Mouse (Mus musculus): Measurements from ENCODE around the gene Hadh.
A peak's percentile ranks its signal among the peaks of the same experiment; 100 is the strongest.

Gene Hadh

GRCm38 (mm10) chr3:131214841-131215240 lies 57.1 kb downstream of the Hadh start:
- DNase-seq, result peak; percentile 84 to 86

DNA sequence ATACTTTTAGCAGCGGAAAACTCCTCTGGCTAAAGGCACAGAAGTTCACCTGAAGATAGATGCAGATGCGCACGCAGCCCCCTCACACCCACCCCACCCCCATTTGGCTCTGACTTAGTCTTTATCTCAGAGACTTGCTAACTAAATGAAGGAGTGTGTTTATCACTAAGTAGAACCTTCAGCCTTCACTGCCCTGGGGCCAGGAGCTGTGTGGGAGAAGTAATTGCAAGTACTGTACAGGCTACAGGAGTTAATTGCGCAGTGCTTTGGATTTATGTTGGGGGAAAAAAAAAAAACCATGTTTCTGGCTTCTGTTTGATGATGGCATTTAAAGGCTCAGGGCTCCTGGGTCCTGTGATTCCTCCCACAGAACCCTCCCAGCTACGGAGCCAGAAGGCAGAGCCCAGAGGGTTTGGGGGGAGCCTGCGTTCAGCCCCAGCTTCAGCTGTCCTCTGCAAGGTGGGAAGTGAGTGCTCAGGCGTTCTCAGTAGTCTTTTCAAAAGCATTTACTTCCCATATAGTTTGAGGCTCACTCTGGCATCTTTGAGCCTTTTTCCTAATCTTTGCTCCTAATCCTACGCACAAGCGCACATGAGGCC lies 57.7 kb downstream of the Hadh start:
- DNase-seq, result no peak

- peak; percentile 37 to 39 for DNase-seq
These were observed 59.7 kb downstream of the Hadh start for GRCm38 (mm10) chr3:131212200-131212599.

DNA sequence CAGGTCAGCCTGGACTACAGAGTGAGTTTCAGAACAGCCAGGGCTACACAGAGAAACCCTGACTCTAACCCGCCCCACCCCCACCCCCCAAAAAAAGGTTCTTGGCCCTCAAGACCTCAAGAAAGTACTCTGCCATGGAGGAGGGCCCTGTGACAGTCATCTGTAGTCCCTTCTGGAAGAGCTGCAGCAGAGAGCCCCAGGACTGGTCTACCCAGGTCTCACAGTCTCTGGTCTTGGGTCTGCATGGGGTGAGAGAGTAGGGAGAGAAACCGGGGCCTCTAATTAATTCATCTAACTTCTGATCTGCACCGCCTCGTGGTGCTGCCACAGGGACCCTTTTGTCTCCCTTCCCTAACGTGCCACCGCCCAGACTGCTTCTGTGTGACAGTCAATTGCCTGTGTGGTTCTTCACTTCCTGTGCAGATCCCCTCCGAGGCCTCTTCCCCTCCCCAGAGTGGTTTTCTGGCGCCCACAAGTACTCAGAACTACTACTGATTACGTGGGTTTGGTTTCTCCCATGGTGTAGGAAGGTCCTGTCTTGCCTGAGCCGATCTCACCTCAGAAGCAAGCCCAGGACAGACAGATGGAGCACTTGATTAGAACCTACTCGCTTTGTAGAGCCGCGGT lies 63.5 kb downstream of the Hadh start:
- DNase-seq, result peak; percentile 59 to 62

- DNase-seq, result peak in 1 of 2 experiments; percentile 7
These were observed 64.1 kb downstream of the Hadh start for GRCm38 (mm10) chr3:131207846-131208245.

GRCm38 (mm10) chr3:131202311-131202710 lies 69.6 kb downstream of the Hadh start:
- no peak for DNase-seq

DNA sequence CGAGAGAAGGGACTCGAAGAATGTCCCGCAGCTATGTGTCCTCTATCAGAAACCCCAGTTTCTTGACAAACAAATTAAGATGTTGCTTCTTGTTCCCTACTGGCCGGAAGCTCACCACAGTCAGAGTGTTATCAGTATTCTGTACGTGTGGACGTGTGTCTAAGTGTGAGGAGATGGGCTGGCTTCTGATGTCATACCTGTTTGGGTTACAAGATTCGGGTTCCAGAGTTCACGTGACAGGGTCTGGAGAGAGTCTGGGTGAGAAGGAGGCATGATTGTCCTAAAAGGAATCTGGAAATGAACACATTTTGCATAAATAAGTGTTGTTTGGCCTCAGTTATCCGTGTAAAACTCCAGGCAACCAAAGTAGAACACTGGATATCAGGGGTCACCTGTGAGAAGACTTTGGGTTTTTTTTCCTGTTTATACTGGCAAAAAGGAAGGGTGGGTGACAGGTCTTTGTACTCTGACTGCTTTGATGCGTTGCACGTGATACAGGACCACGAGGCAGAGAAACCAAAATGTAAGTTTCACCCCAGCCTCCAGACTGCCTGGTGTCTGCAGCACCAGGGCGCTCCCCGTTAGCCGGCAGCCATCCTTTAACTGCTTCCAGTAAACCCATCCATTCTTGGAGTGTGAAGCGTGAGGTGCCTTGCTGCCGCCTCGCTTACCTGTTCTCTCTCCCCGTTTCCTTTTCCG lies 72.2 kb downstream of the Hadh start:
- DNase-seq, result no peak

- DNase-seq, result no peak
These were observed 72.9 kb downstream of the Hadh start for GRCm38 (mm10) chr3:131198991-131199390.

DNA sequence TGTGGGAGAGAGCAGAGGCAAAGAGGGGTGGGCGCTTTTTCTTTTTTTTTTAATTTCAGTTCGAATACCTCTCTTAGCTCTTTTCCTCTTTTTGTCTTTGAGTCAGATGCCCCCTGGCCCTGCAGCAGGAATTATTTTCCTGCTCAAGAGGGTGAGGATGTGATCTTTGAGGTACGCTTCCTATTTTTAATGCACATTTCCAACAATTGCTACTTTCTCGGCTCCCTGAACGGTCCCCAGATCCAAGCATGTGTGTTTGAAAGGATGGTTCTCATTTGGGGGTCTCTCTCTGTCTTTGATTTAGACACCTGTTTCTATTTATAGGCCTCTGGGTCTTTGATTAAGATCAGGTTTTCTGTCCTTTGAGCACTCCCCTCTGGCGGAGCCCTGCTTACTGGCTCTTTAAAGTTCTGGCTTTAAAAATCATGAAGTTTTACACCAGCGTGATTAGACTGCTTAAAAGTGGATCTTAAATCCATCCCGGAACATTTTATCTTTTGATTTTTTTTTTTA lies 75.3 kb downstream of the Hadh start:
- no peak for DNase-seq

- no peak for DNase-seq
These were observed 75.9 kb downstream of the Hadh start for GRCm38 (mm10) chr3:131196050-131196449.

DNA sequence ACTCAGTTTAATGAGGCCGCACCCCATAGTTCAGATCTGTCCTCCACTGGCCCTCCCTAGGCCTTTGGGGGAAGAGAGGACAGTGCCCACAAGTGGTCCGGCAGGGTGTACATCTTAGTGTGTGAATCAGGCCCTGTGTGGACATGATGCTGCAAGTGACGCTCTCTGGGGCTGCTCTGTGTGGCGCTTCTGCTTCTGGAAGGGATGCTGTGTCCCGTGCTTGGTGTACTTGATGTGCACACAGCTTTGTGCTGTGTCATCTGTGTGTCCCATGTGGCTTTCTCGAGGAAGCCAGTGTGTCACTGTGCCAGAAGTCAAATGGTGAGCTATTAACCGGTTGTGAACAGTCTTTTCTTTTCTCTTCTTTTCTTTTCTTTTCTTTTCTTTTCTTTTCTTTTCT lies 80.4 kb downstream of the Hadh start:
- no peak for DNase-seq

DNA sequence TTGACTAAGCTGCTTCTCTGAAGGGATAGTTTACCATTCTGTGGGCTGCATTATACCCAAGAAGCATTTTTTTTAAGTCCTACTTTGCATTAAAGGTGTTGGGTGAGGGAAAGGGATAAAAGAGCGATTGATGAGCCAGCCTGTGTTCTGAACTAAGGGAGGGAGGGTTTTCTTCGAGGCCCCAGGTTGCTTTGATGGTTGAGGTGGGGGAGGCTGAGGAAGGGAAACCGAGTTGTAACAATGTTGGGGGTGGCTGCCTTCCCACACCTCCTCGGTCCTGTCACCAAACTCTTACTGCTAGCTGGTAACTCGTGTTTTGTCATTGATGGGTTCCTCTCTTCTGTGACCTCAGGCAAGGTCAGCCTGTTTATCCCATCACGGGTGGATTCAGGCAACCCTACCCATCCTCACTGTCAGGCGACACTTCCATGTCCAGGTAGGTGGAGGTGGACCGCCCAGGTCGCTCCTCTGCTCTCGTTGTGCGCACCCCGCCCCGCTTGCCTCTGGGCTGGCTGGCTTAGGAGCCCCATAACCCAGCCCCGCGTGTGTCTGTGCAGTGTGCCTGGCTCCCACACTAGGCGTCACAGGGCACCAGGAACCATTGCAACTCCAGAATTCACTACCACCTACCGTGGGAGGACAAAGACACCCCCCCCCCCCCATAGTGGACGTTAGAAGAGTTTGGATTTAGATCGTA lies 81.1 kb downstream of the Hadh start:
- no peak for DNase-seq

- no peak for DNase-seq
These were observed 81.7 kb downstream of the Hadh start for GRCm38 (mm10) chr3:131190239-131190638.

- DNase-seq, result no peak
These were observed 85.7 kb downstream of the Hadh start for GRCm38 (mm10) chr3:131186193-131186592.

Measured in B cell, adult 2 months (primary cell).